Mouse (Mus musculus): ENCODE data around the gene Id4. TPM values are rescaled to one million over a fixed set of nuclear protein-coding genes. Genes with fewer than 3 reads are reported as not detected.

Gene Id4
- polyA plus RNA-seq, 1 experiment: 2.2 TPM

GRCm38 (mm10) chr13:48284918-48285693 is 24.1 kb downstream of the Id4 start:
- H3K36me3 ChIP-seq (ENCODE audit: control insufficient read depth, insufficient read depth, low read length): no peaks in the 10 kb centered on the region
- DNase-seq: no peak
- WGBS: 87% methylated on average over 9 of the region's 9 CpGs
- H3K4me1 ChIP-seq (replicated peaks; ENCODE audit: control insufficient read depth, insufficient read depth, low read length): no peaks in the 10 kb centered on the region
- H3K27ac ChIP-seq (ENCODE audit: control insufficient read depth, insufficient read depth, low read length): no peak overlapping the region
- TF ChIP-seq CTCF (IDR thresholded peaks at IDR 0.05; ENCODE audit: borderline replicate concordance, control insufficient read depth, extremely low read depth, insufficient read depth, low read length, poor library complexity): no peak
- TF ChIP-seq POLR2A (IDR thresholded peaks at IDR 0.05; ENCODE audit: control insufficient read depth, extremely low read depth, insufficient read depth, low read length, poor library complexity): no peak
- H3K27me3 ChIP-seq (ENCODE audit: control insufficient read depth, insufficient read depth, low read length): no peaks in the 10 kb centered on the region
- no peak overlapping the region for H3K4me3 ChIP-seq (ENCODE audit: control insufficient read depth, insufficient read depth, low read length)

GRCm38 (mm10) chr13:48290427-48290826 is 29.4 kb downstream of the Id4 start:
- no peaks in the 10 kb centered on the region for H3K4me1 ChIP-seq (replicated peaks; ENCODE audit: control insufficient read depth, insufficient read depth, low read length)
- H3K4me3 ChIP-seq (ENCODE audit: control insufficient read depth, insufficient read depth, low read length): no peak overlapping the region
- no peaks in the 10 kb centered on the region for H3K27me3 ChIP-seq (ENCODE audit: control insufficient read depth, insufficient read depth, low read length)
- TF ChIP-seq CTCF (IDR thresholded peaks at IDR 0.05; ENCODE audit: borderline replicate concordance, control insufficient read depth, extremely low read depth, insufficient read depth, low read length, poor library complexity): no peak
- TF ChIP-seq POLR2A (IDR thresholded peaks at IDR 0.05; ENCODE audit: control insufficient read depth, extremely low read depth, insufficient read depth, low read length, poor library complexity): no peak
- WGBS: 82% methylated on average over 13 of the region's 13 CpGs
- no peaks in the 10 kb centered on the region for H3K36me3 ChIP-seq (ENCODE audit: control insufficient read depth, insufficient read depth, low read length)
- DNase-seq: no peak
- H3K27ac ChIP-seq (ENCODE audit: control insufficient read depth, insufficient read depth, low read length): no peak overlapping the region

GRCm38 (mm10) chr13:48314500-48314899 is 53.5 kb downstream of the Id4 start:
- DNase-seq: no peak
- whole genome bisulfite sequencing: 57% methylated on average over 7 of the region's 7 CpGs
- Histone ChIP-seq H3K4me1 (replicated peaks; ENCODE audit: control insufficient read depth, insufficient read depth, low read length) (no peaks in the 10 kb centered on the region), H3K27ac (ENCODE audit: control insufficient read depth, insufficient read depth, low read length) (no peak overlapping the region), H3K36me3 (ENCODE audit: control insufficient read depth, insufficient read depth, low read length) (no peaks in the 10 kb centered on the region), H3K4me3 (ENCODE audit: control insufficient read depth, insufficient read depth, low read length) (no peak overlapping the region), H3K27me3 (ENCODE audit: control insufficient read depth, insufficient read depth, low read length) (no peaks in the 10 kb centered on the region)
- TF ChIP-seq CTCF (IDR thresholded peaks at IDR 0.05; ENCODE audit: borderline replicate concordance, control insufficient read depth, extremely low read depth, insufficient read depth, low read length, poor library complexity) (no peak), POLR2A (IDR thresholded peaks at IDR 0.05; ENCODE audit: control insufficient read depth, extremely low read depth, insufficient read depth, low read length, poor library complexity) (no peak)
